Mouse (Mus musculus): ENCODE results near the gene Med12. TPM values are rescaled to one million over a fixed set of nuclear protein-coding genes. Genes with fewer than 3 reads are reported as not detected.

Med12 gene
- polyA plus RNA-seq (2015; fragmentation: Nextera tagmentation; extraction: Ambion mirVana): 10.1 and 11.7 TPM in 2 replicates

DNA sequence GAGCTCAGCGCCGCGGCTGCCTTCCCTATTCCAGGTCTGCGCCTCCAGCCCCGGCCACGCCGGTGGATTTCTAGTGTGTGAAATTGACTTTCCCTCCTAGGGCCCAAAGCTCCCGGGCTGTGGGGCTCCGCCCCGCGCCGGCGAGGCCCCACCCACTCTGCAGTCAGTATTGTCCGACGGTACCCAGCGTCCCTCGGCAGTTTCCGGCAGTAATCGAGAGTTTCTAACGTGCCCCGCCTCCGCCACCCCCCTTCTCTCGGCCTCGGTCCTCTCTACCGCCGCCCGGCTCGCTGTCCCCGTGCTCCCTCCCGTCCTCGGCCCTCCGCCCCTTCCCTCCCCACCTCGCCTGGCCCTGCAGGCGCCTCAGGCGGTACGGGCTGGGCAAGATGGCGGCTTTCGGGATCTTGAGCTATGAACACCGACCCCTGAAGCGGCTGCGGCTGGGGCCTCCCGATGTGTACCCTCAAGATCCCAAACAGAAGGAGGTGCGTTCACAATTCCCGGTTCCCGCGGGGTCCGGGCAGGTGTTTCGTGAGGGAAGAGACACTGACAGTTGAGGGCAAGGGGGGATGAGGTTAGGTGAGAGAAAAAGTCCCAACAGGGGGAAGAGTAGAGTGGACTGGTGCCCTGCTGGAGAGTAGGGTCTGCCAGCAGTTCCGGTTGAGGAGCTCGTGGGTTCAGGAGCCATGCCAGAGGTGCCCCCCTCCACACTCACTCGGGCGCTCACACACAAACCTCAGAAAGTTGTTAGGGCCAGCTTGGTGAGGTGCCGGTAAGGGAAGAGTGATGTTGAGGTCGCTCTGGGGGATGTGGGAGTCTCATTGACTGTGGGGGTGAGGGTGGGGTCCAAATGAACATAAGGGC, at the start of gene Med12:
Med12 (plus strand) TSS at position 156 of the 864 bp plus-strand sequence.
- no peaks in the 10 kb centered on the region for H3K4me1 ChIP-seq (replicated peaks; ENCODE audit: control insufficient read depth, insufficient read depth)
- WGBS: 14% methylated on average over 42 of the region's 54 CpGs
- ATAC-seq (ENCODE audit: low FRiP score, low TSS enrichment) (peak; percentile 98), DNase-seq (ENCODE audit: low spot score) (peak; percentile 92)
- no peaks in the 10 kb centered on the region for H3K36me3 ChIP-seq (ENCODE audit: control insufficient read depth, insufficient read depth, low read length)
- H3K27ac ChIP-seq (replicated peaks): peak within 1 kb of the TSS; percentile 53; the same call in 1 of the 2 replicates
- H3K9ac ChIP-seq (ENCODE audit: low read length): peak within 1 kb of the TSS; percentile 72
- peak within 1 kb of the TSS; percentile 58 for H3K4me3 ChIP-seq (ENCODE audit: low read depth, low read length)
- H3K27me3 ChIP-seq (ENCODE audit: control insufficient read depth, insufficient read depth, low read length): no peaks in the 10 kb centered on the region
- peak within 1 kb of the TSS; percentile 51 for H3K4me2 ChIP-seq (replicated peaks; ENCODE audit: low read depth)
- TF ChIP-seq EP300 (optimal IDR thresholded peaks at IDR 0.05) (no peak), CTCF (IDR thresholded peaks at IDR 0.05; ENCODE audit: low read depth) (no peak)
- H3K9me3 ChIP-seq (ENCODE audit: control insufficient read depth, low read length): no peaks in the 10 kb centered on the region

DNA sequence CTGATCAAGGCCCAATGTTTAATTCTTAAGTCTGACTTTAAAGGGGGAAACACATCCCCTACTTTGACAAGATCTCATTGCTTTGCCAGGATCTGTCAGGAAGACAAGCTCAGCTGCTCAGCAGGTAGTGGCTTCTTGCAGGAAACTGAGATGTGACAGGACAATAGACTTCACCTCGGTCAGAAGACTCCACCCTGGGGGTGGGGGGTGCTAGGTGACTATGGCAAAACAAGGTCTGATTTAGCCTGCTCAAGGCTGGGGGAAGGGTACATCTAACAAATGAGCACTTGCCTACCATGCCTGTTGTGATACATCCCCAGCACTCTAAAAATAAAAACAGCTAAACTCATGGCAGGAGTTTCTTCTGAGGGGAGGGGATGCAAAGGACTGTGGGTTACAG, 28.8 kb upstream of the Med12 start:
- WGBS: 30% methylated on average over 1 of the region's 1 CpGs
- Histone ChIP-seq H3K9ac (ENCODE audit: low read length) (no peak overlapping the region), H3K27ac (replicated peaks) (no peak overlapping the region), H3K4me1 (replicated peaks; ENCODE audit: control insufficient read depth, insufficient read depth) (no peaks in the 10 kb centered on the region), H3K36me3 (ENCODE audit: control insufficient read depth, insufficient read depth, low read length) (no peaks in the 10 kb centered on the region), H3K4me2 (replicated peaks; ENCODE audit: low read depth) (no peak overlapping the region), H3K9me3 (ENCODE audit: control insufficient read depth, low read length) (no peaks in the 10 kb centered on the region), H3K4me3 (ENCODE audit: low read depth, low read length) (no peak overlapping the region), H3K27me3 (ENCODE audit: control insufficient read depth, insufficient read depth, low read length) (no peaks in the 10 kb centered on the region)
- ATAC-seq (ENCODE audit: low FRiP score, low TSS enrichment) (no peak), DNase-seq (ENCODE audit: low spot score) (no peak)
- no peak for TF ChIP-seq EP300 (optimal IDR thresholded peaks at IDR 0.05)
- TF ChIP-seq CTCF (IDR thresholded peaks at IDR 0.05; ENCODE audit: low read depth): no peak

DNA sequence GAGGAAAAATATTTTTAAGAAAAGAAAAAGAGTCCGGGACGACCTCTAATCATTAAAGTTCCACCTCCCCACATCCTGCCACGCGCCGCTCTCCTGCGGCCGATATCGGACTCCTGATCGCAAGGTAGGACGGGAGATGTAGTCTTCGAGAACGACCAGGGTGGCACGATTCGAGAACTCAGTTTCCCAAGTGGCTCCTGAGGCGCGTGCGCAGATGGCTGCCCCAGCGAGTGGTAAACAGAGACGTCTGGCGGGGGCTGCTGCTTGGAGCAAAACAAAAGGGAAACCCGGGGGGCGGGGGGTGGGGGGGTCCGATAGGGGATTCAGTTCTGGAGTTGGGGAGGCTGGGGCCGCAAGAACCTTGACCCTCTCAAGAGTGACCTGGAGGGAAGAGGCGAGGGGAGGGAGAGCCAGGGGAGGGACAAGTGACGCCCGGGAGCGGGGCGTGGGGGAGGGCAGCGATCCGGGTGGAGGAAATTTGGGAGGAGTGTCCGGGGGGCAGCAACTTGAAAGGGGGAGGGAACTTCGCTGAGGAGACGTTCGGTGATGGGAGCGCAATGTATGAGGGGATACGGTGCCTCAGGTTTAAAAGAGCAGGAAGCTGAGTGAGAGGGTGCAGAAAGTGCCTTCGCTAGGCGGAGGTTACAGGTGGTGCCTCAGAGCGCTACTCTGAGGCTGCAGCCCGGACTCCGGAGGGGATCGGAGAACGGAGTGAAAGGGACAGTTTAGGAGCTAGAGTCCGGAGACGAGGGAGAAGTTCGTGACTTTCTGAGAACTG, 19.7 kb upstream of the Med12 start, which contains the start of gene Foxo4:
Foxo4 (plus strand) TSS at position 577 of the 778 bp plus-strand sequence.
- 17% methylated on average over 40 of the region's 47 CpGs for WGBS
- Histone ChIP-seq H3K4me1 (replicated peaks; ENCODE audit: control insufficient read depth, insufficient read depth) (no peaks in the 10 kb centered on the region), H3K9ac (ENCODE audit: low read length) (peak within 1 kb of the TSS; percentile 56), H3K9me3 (ENCODE audit: control insufficient read depth, low read length) (no peaks in the 10 kb centered on the region), H3K27me3 (ENCODE audit: control insufficient read depth, insufficient read depth, low read length) (no peaks in the 10 kb centered on the region), H3K27ac (replicated peaks) (peak within 1 kb of the TSS; percentile 45; the same call in 1 of the 2 replicates), H3K4me3 (ENCODE audit: low read depth, low read length) (peak within 1 kb of the TSS; percentile 47), H3K4me2 (replicated peaks; ENCODE audit: low read depth) (peak within 1 kb of the TSS; percentile 74), H3K36me3 (ENCODE audit: control insufficient read depth, insufficient read depth, low read length) (no peaks in the 10 kb centered on the region)
- DNase-seq (ENCODE audit: low spot score) (peak; percentile 86), ATAC-seq (ENCODE audit: low FRiP score, low TSS enrichment) (peak; percentile 91)
- no peak for TF ChIP-seq CTCF (IDR thresholded peaks at IDR 0.05; ENCODE audit: low read depth)
- TF ChIP-seq EP300 (optimal IDR thresholded peaks at IDR 0.05): no peak

GRCm38 (mm10) chrX:101254740-101255139, 19.1 kb upstream of the Med12 start:
- H3K4me2 ChIP-seq (replicated peaks; ENCODE audit: low read depth): peak overlapping the region; percentile 74
- TF ChIP-seq EP300 (optimal IDR thresholded peaks at IDR 0.05) (no peak), CTCF (IDR thresholded peaks at IDR 0.05; ENCODE audit: low read depth) (no peak)
- no peaks in the 10 kb centered on the region for H3K36me3 ChIP-seq (ENCODE audit: control insufficient read depth, insufficient read depth, low read length)
- DNase-seq (ENCODE audit: low spot score) (peak; percentile 18), ATAC-seq (ENCODE audit: low FRiP score, low TSS enrichment) (peak; percentile 49)
- H3K4me1 ChIP-seq (replicated peaks; ENCODE audit: control insufficient read depth, insufficient read depth): no peaks in the 10 kb centered on the region
- no peaks in the 10 kb centered on the region for H3K9me3 ChIP-seq (ENCODE audit: control insufficient read depth, low read length)
- WGBS: 13% methylated on average over 26 of the region's 26 CpGs
- peak overlapping the region; percentile 47 for H3K4me3 ChIP-seq (ENCODE audit: low read depth, low read length)
- H3K27ac ChIP-seq (replicated peaks): 0 out of 2 replicates have a peak overlapping the region, but pooled peaks have one; percentile 45
- H3K9ac ChIP-seq (ENCODE audit: low read length): peak overlapping the region; percentile 56
- H3K27me3 ChIP-seq (ENCODE audit: control insufficient read depth, insufficient read depth, low read length): no peaks in the 10 kb centered on the region

GRCm38 (mm10) chrX:101256603-101257002, 17.2 kb upstream of the Med12 start:
- WGBS: 78% methylated on average over 13 of the region's 13 CpGs
- no peak overlapping the region for H3K27ac ChIP-seq (replicated peaks)
- H3K9me3 ChIP-seq (ENCODE audit: control insufficient read depth, low read length): no peaks in the 10 kb centered on the region
- TF ChIP-seq CTCF (IDR thresholded peaks at IDR 0.05; ENCODE audit: low read depth): peak; percentile 52
- no peak for TF ChIP-seq EP300 (optimal IDR thresholded peaks at IDR 0.05)
- DNase-seq (ENCODE audit: low spot score) (peak; percentile 29), ATAC-seq (ENCODE audit: low FRiP score, low TSS enrichment) (no peak)
- no peaks in the 10 kb centered on the region for H3K4me1 ChIP-seq (replicated peaks; ENCODE audit: control insufficient read depth, insufficient read depth)
- H3K27me3 ChIP-seq (ENCODE audit: control insufficient read depth, insufficient read depth, low read length): no peaks in the 10 kb centered on the region
- H3K4me3 ChIP-seq (ENCODE audit: low read depth, low read length): no peak overlapping the region
- no peaks in the 10 kb centered on the region for H3K36me3 ChIP-seq (ENCODE audit: control insufficient read depth, insufficient read depth, low read length)
- no peak overlapping the region for H3K4me2 ChIP-seq (replicated peaks; ENCODE audit: low read depth)
- no peak overlapping the region for H3K9ac ChIP-seq (ENCODE audit: low read length)
